In the genomic region with DNA sequence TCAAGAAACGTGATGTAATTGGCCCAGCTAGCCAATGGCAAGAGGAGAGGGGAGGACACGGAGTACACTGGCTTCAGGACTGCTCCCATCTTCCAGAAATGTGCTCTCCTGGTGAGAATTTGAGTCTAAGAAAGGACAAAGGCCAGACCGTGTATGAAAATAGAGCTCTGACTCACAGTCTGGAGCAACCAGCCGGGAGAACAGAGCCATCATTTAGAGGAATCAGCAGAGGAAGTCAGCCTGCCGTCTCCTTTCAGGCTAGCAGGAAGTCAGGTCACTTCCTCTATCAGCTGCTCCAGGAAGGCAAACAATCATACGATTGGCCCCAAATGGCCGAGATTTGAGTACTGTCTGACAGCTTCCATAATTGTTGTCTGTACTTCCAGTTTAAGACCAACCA, we compare ENCODE assay signal across 14 mouse cellular contexts.
DNase-seq lines count a peak whose midpoint lies in the region; ATAC-seq and TF ChIP-seq lines count a peak whose summit lies in the region.
"Had no signal": no experiment of that assay in that cellular context is flagged by ENCODE, and none has a peak within 500 bp of the region (broad histone marks: within the 10 kb centered on the region; RNA-seq: fewer than 3 reads in every experiment).

No protein-coding gene starts in this region.

- no peak overlapping the region for H3K4me3 ChIP-seq in lung, postnatal 0 days (ENCODE audit: low read depth, low read length)
- H3K4me3 ChIP-seq in heart, embryonic 16.5 days (ENCODE audit: low read length): no peak overlapping the region
- H3K4me3 ChIP-seq: heart, embryonic 15.5 days; intestine, embryonic 15.5 days; midbrain, embryonic 12.5 days; neural tube, embryonic 12.5 days had no signal

- TF ChIP-seq EP300 in lung, postnatal 0 days (IDR thresholded peaks at IDR 0.05): no peak

- TF ChIP-seq CTCF in lung, postnatal 0 days (IDR thresholded peaks at IDR 0.05): no peak

- ATAC-seq in lung, postnatal 0 days: peak; percentile 30; the same call in 1 of the 2 replicates
- ATAC-seq in heart, embryonic 16.5 days (replicated peaks; ENCODE audit: extremely low read depth, insufficient read depth, low FRiP score): peak; percentile 45; the same call in 1 of the 2 replicates
- ATAC-seq: intestine, embryonic 15.5 days had no signal

- H3K9me3 ChIP-seq in lung, postnatal 0 days (ENCODE audit: low read length): no peaks in the 10 kb centered on the region
- H3K9me3 ChIP-seq in heart, embryonic 16.5 days (replicated peaks; ENCODE audit: control insufficient read depth, low read length): no peaks in the 10 kb centered on the region
- H3K9me3 ChIP-seq: heart, embryonic 15.5 days; intestine, embryonic 15.5 days; midbrain, embryonic 12.5 days; neural tube, embryonic 12.5 days had no signal

- H3K4me2 ChIP-seq in lung, postnatal 0 days (replicated peaks; ENCODE audit: low read depth, low read length): no peak overlapping the region
- no peak overlapping the region for H3K4me2 ChIP-seq in heart, embryonic 16.5 days (ENCODE audit: low read depth, low read length)
- H3K4me2 ChIP-seq: heart, embryonic 15.5 days; intestine, embryonic 15.5 days; midbrain, embryonic 12.5 days; neural tube, embryonic 12.5 days had no signal

- H3K9ac ChIP-seq in lung, postnatal 0 days (replicated peaks; ENCODE audit: low read depth): no peak overlapping the region
- H3K9ac ChIP-seq in heart, embryonic 16.5 days (ENCODE audit: low read length): no peak overlapping the region
- H3K9ac ChIP-seq: heart, embryonic 15.5 days; intestine, embryonic 15.5 days; liver, embryonic 14.5 days; midbrain, embryonic 12.5 days; neural tube, embryonic 12.5 days had no signal

- H3K27me3 ChIP-seq in lung, postnatal 0 days (replicated peaks; ENCODE audit: insufficient read depth, low read length): no peaks in the 10 kb centered on the region
- no peaks in the 10 kb centered on the region for H3K27me3 ChIP-seq in heart, embryonic 16.5 days (ENCODE audit: control insufficient read depth, insufficient read depth, low read length)
- H3K27me3 ChIP-seq: heart, embryonic 15.5 days; intestine, embryonic 15.5 days; neural tube, embryonic 12.5 days had no signal

- WGBS in lung, postnatal 0 days: 31% methylated on average over 7 of the region's 7 CpGs
- 41% methylated on average over 7 of the region's 7 CpGs for WGBS in heart, embryonic 16.5 days

- H3K36me3 ChIP-seq in lung, postnatal 0 days (ENCODE audit: insufficient read depth, low read length): no peaks in the 10 kb centered on the region
- no peaks in the 10 kb centered on the region for H3K36me3 ChIP-seq in heart, embryonic 16.5 days (ENCODE audit: control insufficient read depth, insufficient read depth)
- H3K36me3 ChIP-seq: heart, embryonic 15.5 days; intestine, embryonic 15.5 days; midbrain, embryonic 12.5 days; neural tube, embryonic 12.5 days had no signal

- H3K4me1 ChIP-seq in lung, postnatal 0 days (ENCODE audit: insufficient read depth, low read depth, low read length): no peaks in the 10 kb centered on the region
- H3K4me1 ChIP-seq in heart, embryonic 16.5 days (ENCODE audit: control insufficient read depth, insufficient read depth, low read length): peaks cover 5% of the 10 kb centered on the region; the same call in 1 of the 2 replicates
- H3K4me1 ChIP-seq: heart, embryonic 15.5 days; intestine, embryonic 15.5 days; neural tube, embryonic 12.5 days had no signal

- peak; percentile 11 to 12 for DNase-seq in adrenal gland, postnatal 36 days
- DNase-seq in adrenal gland, postnatal 25 days: no peak
- DNase-seq in lung, postnatal 0 days (ENCODE audit: low spot score): peak; percentile 50
- DNase-seq in lung, postnatal 25 days (ENCODE audit: low spot score): no peak
- DNase-seq in ovary, postnatal 36 days (ENCODE audit: low spot score): no peak
- DNase-seq in ovary, postnatal 14 days (ENCODE audit: low spot score): no peak
- DNase-seq in spleen, adult 12 weeks (ENCODE audit: low spot score): no peak
- DNase-seq: cerebellum, adult 9-10 months had no signal

- no peak overlapping the region for H3K27ac ChIP-seq in lung, postnatal 0 days (ENCODE audit: low read length)
- H3K27ac ChIP-seq in heart, embryonic 16.5 days (ENCODE audit: low read length): no peak overlapping the region
- H3K27ac ChIP-seq: heart, embryonic 15.5 days; intestine, embryonic 15.5 days; liver, embryonic 14.5 days; midbrain, embryonic 12.5 days; neural tube, embryonic 12.5 days had no signal

Comparison
In these comparisons a context has a peak if more than half of its experiments do, and no peak if none do; other contexts are left out.
1. DNase-seq: peak in adrenal gland, postnatal 36 days (2 of 2) and lung, postnatal 0 days (single experiment); none in adrenal gland, postnatal 25 days (single experiment), lung, postnatal 25 days (single experiment), ovary, postnatal 36 days (single experiment), ovary, postnatal 14 days (single experiment) and spleen, adult 12 weeks (single experiment).